Mouse (Mus musculus): ENCODE measurements around the gene Ppard.

DNA sequence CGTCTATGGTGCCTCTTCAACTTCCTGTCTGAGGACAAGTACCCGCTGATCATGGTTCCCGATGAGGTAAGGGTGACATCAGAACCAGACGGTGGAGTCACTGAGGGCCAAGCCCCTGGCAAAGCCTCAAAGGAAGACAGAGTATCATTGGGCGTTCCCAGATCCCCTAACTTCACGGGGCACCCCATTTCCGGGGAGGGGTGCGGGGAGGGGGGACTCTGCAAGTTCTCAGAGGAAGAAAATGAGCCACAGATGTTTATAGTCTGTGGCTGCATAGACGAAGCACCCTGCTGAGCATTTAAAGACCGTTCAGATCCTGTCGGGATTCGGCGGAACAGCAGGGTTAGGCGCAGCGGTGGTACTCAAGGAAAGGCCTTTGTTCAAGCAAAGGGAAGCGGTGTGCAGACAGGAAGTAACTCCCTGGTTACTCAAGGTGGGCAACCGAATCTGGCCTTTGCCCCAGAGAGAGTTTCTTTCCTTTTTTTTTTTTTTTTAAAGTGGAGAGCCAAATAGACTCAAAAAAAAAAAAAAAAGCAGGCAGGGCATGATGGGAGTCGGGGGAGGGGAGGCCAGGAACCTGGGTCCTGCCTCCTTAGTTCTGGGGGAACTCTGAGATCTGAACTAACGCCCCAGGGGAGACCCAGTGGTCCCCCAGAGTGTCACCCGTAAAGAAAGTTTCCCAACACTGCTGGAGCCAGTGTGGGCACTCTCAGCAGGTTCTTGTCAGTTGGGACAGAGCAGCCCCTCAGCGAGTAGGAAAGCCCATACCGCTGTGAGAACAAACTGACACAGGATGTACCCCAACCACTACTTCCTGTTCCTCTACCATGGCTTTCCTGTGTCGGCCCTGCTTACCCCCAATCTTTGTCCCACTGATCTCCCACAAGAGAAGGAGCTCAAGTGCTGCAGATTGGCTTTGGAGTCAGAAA lies 14.5 kb upstream of the Ppard start:
- TF ChIP-seq CTCF (IDR thresholded peaks at IDR 0.05; ENCODE audit: low read depth): no peak
- TF ChIP-seq EP300 (IDR thresholded peaks at IDR 0.05; ENCODE audit: low read depth): no peak
